Mouse (Mus musculus) cortical plate, adult 2 months (tissue): ENCODE data around the gene Poc1b.

Experiments
- CTCF ChIP-seq: fragments of 200-500 bp; IDR thresholded peaks from 2 replicates; pipeline ENCODE4 v1.5.1; 2011; ENCODE audit warnings: mild to moderate bottlenecking, control low read depth, low read length; ENCODE audit not compliant: insufficient read depth; ENCODE audit errors: extremely low read depth
- POLR2A ChIP-seq: fragments of 200-500 bp; IDR thresholded peaks from 2 replicates; pipeline ENCODE4 v1.6.1; 2011; ENCODE audit warnings: mild to moderate bottlenecking, low read length, control low read depth; ENCODE audit not compliant: insufficient read depth; ENCODE audit errors: extremely low read depth

- TF ChIP-seq CTCF (no peak), POLR2A (no peak)
Observed at GRCm38 (mm10) chr10:99172906-99173507, 66.2 kb downstream of the Poc1b start.
